Mouse (Mus musculus): Measurements from ENCODE around the gene Enox1. TPM values are rescaled to one million over a fixed set of nuclear protein-coding genes. Genes with fewer than 3 reads are reported as not detected.

Enox1 gene
- polyA plus RNA-seq, 1 experiment from 2014 or later: 1.9 TPM

GRCm38 (mm10) chr14:77706511-77707246 lies 550.1 kb downstream of the Enox1 start:
- Histone ChIP-seq H3K9me3 (replicated peaks; ENCODE audit: control insufficient read depth, low read length) (no peaks in the 10 kb centered on the region), H3K27me3 (ENCODE audit: control insufficient read depth, insufficient read depth, low read length) (no peaks in the 10 kb centered on the region), H3K9ac (ENCODE audit: low read length) (no peak overlapping the region), H3K36me3 (ENCODE audit: control insufficient read depth, insufficient read depth) (no peaks in the 10 kb centered on the region), H3K4me3 (ENCODE audit: low read length) (peak overlapping the region; percentile 9), H3K4me1 (ENCODE audit: control insufficient read depth, insufficient read depth, low read length) (no peaks in the 10 kb centered on the region), H3K27ac (ENCODE audit: low read length) (no peak overlapping the region), H3K4me2 (ENCODE audit: low read depth, low read length) (peak overlapping the region; percentile 8; the same call in 1 of the 2 replicates)
- WGBS: 57% methylated on average over 21 of the region's 21 CpGs
- ATAC-seq (replicated peaks; ENCODE audit: extremely low read depth, insufficient read depth, low FRiP score): no peak

- Histone ChIP-seq H3K9me3 (replicated peaks; ENCODE audit: control insufficient read depth, low read length) (no peaks in the 10 kb centered on the region), H3K36me3 (ENCODE audit: control insufficient read depth, insufficient read depth) (no peaks in the 10 kb centered on the region), H3K4me2 (ENCODE audit: low read depth, low read length) (peak overlapping the region; percentile 8; the same call in 1 of the 2 replicates), H3K27ac (ENCODE audit: low read length) (no peak overlapping the region), H3K27me3 (ENCODE audit: control insufficient read depth, insufficient read depth, low read length) (no peaks in the 10 kb centered on the region), H3K9ac (ENCODE audit: low read length) (no peak overlapping the region), H3K4me3 (ENCODE audit: low read length) (no peak overlapping the region), H3K4me1 (ENCODE audit: control insufficient read depth, insufficient read depth, low read length) (no peaks in the 10 kb centered on the region)
- WGBS: 79% methylated on average over 12 of the region's 12 CpGs
- no peak for ATAC-seq (replicated peaks; ENCODE audit: extremely low read depth, insufficient read depth, low FRiP score)
These were observed 550.7 kb downstream of the Enox1 start for GRCm38 (mm10) chr14:77707279-77707678.

DNA sequence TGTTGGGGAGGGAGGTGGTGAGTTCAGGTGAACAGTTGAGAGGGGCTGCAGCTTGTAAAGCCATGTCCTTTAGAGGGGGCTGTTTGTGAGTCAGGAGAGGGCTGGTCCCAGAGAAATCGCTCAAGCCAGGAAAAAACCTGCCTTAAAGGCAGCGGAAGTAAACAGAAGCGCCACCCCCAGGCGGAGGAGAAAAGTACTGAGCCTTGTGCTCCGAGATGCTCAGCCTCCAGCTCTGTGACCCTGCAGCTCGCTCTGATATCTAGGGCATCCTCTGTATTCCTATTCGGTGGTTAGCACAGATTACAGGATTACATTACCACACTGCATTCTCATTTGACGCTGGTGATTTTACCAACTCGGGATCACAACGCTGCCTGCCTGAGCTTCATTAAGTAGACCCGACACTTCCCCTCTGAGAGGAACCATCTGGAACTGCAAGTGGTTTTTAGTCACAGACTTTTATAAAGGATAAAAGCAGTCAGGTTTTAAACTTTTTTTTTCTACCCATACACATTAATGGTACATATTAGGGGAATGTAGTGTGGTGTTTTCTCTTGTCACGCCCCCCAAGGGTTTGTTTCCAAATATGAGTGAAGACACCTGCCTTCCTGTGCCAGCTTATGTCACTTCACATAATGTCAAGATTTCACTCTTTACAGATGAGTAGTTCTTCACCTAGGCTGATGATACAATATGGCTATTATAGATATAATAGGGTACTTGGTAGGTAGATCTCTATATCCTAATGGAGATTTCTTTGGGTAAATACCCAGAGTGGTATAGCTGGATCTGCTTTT lies 552.0 kb downstream of the Enox1 start:
- H3K4me2 ChIP-seq (ENCODE audit: low read depth, low read length): no peak overlapping the region
- H3K27me3 ChIP-seq (ENCODE audit: control insufficient read depth, insufficient read depth, low read length): no peaks in the 10 kb centered on the region
- no peak overlapping the region for H3K9ac ChIP-seq (ENCODE audit: low read length)
- no peak overlapping the region for H3K27ac ChIP-seq (ENCODE audit: low read length)
- H3K9me3 ChIP-seq (replicated peaks; ENCODE audit: control insufficient read depth, low read length): no peaks in the 10 kb centered on the region
- no peak overlapping the region for H3K4me3 ChIP-seq (ENCODE audit: low read length)
- no peak for ATAC-seq (replicated peaks; ENCODE audit: extremely low read depth, insufficient read depth, low FRiP score)
- no peaks in the 10 kb centered on the region for H3K4me1 ChIP-seq (ENCODE audit: control insufficient read depth, insufficient read depth, low read length)
- H3K36me3 ChIP-seq (ENCODE audit: control insufficient read depth, insufficient read depth): no peaks in the 10 kb centered on the region
- WGBS: 44% methylated on average over 12 of the region's 12 CpGs

- no peak for ATAC-seq (replicated peaks; ENCODE audit: extremely low read depth, insufficient read depth, low FRiP score)
- no peak overlapping the region for H3K27ac ChIP-seq (ENCODE audit: low read length)
- WGBS: 75% methylated on average over 9 of the region's 9 CpGs
- peaks cover 6% of the 10 kb centered on the region for H3K4me1 ChIP-seq (ENCODE audit: control insufficient read depth, insufficient read depth, low read length)
- H3K9me3 ChIP-seq (replicated peaks; ENCODE audit: control insufficient read depth, low read length): peaks cover 3% of the 10 kb centered on the region
- H3K4me3 ChIP-seq (ENCODE audit: low read length): no peak overlapping the region
- H3K9ac ChIP-seq (ENCODE audit: low read length): no peak overlapping the region
- H3K4me2 ChIP-seq (ENCODE audit: low read depth, low read length): no peak overlapping the region
- no peaks in the 10 kb centered on the region for H3K27me3 ChIP-seq (ENCODE audit: control insufficient read depth, insufficient read depth, low read length)
- H3K36me3 ChIP-seq (ENCODE audit: control insufficient read depth, insufficient read depth): no peaks in the 10 kb centered on the region
These were observed 558.5 kb downstream of the Enox1 start for GRCm38 (mm10) chr14:77714931-77715535.

DNA sequence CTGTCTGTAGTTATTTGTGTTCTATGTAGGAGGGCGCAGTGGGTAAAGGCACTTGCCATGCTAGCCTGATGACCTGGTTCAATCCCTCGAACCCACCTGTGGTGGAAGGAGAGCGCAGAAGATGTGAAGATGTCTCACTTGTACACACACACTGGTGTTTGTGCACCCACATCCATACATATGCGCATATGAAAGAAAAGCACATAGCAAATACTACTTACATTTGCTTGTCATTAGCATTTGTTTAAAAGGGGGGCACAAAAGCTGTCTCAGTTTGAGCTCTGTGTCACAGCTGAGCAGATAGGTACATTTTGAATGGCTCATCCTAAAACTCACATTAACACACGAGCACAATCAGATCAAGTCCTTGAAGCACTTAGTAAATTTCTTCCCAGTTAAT lies 560.4 kb downstream of the Enox1 start:
- Histone ChIP-seq H3K27me3 (ENCODE audit: control insufficient read depth, insufficient read depth, low read length) (no peaks in the 10 kb centered on the region), H3K9me3 (replicated peaks; ENCODE audit: control insufficient read depth, low read length) (peaks cover 3% of the 10 kb centered on the region), H3K4me2 (ENCODE audit: low read depth, low read length) (no peak overlapping the region), H3K4me1 (ENCODE audit: control insufficient read depth, insufficient read depth, low read length) (peaks cover 6% of the 10 kb centered on the region), H3K9ac (ENCODE audit: low read length) (no peak overlapping the region), H3K36me3 (ENCODE audit: control insufficient read depth, insufficient read depth) (no peaks in the 10 kb centered on the region), H3K27ac (ENCODE audit: low read length) (no peak overlapping the region), H3K4me3 (ENCODE audit: low read length) (no peak overlapping the region)
- WGBS: 83% methylated on average over 5 of the region's 5 CpGs
- ATAC-seq (replicated peaks; ENCODE audit: extremely low read depth, insufficient read depth, low FRiP score): no peak

GRCm38 (mm10) chr14:77718814-77719213 lies 562.3 kb downstream of the Enox1 start:
- H3K27me3 ChIP-seq (ENCODE audit: control insufficient read depth, insufficient read depth, low read length): no peaks in the 10 kb centered on the region
- H3K4me2 ChIP-seq (ENCODE audit: low read depth, low read length): peak overlapping the region; percentile 39; the same call in 1 of the 2 replicates
- WGBS: 25% methylated on average over 8 of the region's 8 CpGs
- no peaks in the 10 kb centered on the region for H3K36me3 ChIP-seq (ENCODE audit: control insufficient read depth, insufficient read depth)
- no peak overlapping the region for H3K9ac ChIP-seq (ENCODE audit: low read length)
- H3K4me1 ChIP-seq (ENCODE audit: control insufficient read depth, insufficient read depth, low read length): peaks cover 6% of the 10 kb centered on the region
- ATAC-seq (replicated peaks; ENCODE audit: extremely low read depth, insufficient read depth, low FRiP score): peak; percentile 85
- H3K9me3 ChIP-seq (replicated peaks; ENCODE audit: control insufficient read depth, low read length): peaks cover 3% of the 10 kb centered on the region
- peak overlapping the region; percentile 77 for H3K27ac ChIP-seq (ENCODE audit: low read length)
- no peak overlapping the region for H3K4me3 ChIP-seq (ENCODE audit: low read length)

- no peak; the same call in 1 of the 2 replicates for ATAC-seq (replicated peaks; ENCODE audit: extremely low read depth, insufficient read depth, low FRiP score)
- H3K9me3 ChIP-seq (replicated peaks; ENCODE audit: control insufficient read depth, low read length): peaks cover 10% of the 10 kb centered on the region
- 52% methylated on average over 3 of the region's 3 CpGs for WGBS
These were observed 581.5 kb downstream of the Enox1 start for GRCm38 (mm10) chr14:77738056-77738455.

DNA sequence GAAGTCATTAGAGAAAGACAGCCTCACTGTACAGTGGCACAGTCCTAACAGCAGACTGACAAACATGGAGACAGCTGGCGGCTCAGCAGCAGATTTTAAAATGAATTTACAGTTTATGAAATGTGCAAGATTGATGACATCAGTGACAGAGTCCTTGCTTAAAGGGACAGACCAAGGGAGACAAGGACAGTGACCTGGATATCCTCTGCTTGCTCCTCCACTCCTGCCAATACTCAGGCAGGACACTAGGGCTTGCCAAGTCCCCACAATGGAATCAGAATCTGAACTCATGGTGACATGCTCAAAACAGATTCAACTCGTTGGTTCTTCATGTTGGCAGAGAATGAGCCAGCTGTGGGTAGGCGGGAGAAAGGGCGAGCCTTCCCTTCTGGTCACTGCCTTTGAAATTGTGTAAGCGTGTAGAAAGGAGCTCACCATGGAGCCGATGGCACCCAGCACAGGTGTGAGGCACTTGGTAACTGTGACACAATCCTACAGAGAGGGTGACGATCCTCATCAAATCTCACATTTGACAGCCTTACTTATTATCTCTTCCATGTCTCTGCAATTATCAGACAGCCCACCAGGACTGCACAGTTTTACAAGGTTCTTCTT lies 582.3 kb downstream of the Enox1 start:
- no peaks in the 10 kb centered on the region for H3K4me1 ChIP-seq (ENCODE audit: control insufficient read depth, insufficient read depth, low read length)
- H3K4me2 ChIP-seq (ENCODE audit: low read depth, low read length): no peak overlapping the region
- H3K9ac ChIP-seq (ENCODE audit: low read length): no peak overlapping the region
- WGBS: 85% methylated on average over 7 of the region's 7 CpGs
- peaks cover 13% of the 10 kb centered on the region for H3K9me3 ChIP-seq (replicated peaks; ENCODE audit: control insufficient read depth, low read length)
- no peak overlapping the region for H3K4me3 ChIP-seq (ENCODE audit: low read length)
- H3K27me3 ChIP-seq (ENCODE audit: control insufficient read depth, insufficient read depth, low read length): no peaks in the 10 kb centered on the region
- no peaks in the 10 kb centered on the region for H3K36me3 ChIP-seq (ENCODE audit: control insufficient read depth, insufficient read depth)
- no peak overlapping the region for H3K27ac ChIP-seq (ENCODE audit: low read length)
- ATAC-seq (replicated peaks; ENCODE audit: extremely low read depth, insufficient read depth, low FRiP score): no peak

More at GRCm38 (mm10) chr14:77738056-77738455, 581.5 kb downstream of the Enox1 start:
- no peaks in the 10 kb centered on the region for H3K27me3 ChIP-seq (ENCODE audit: control insufficient read depth, insufficient read depth, low read length)
- H3K9ac ChIP-seq (ENCODE audit: low read length): no peak overlapping the region
- H3K4me2 ChIP-seq (ENCODE audit: low read depth, low read length): no peak overlapping the region
- H3K4me3 ChIP-seq (ENCODE audit: low read length): no peak overlapping the region
- 0 out of 2 replicates have a peak, but pooled peaks cover 3% of the 10 kb centered on the region for H3K4me1 ChIP-seq (ENCODE audit: control insufficient read depth, insufficient read depth, low read length)
- no peak overlapping the region for H3K27ac ChIP-seq (ENCODE audit: low read length)
- no peaks in the 10 kb centered on the region for H3K36me3 ChIP-seq (ENCODE audit: control insufficient read depth, insufficient read depth)
